Mouse (Mus musculus) thymus, adult 2 months (tissue): ENCODE data around the gene Bglap3.

ENCODE experiments used
- CTCF ChIP-seq: fragments of 200-500 bp; IDR thresholded peaks from 2 replicates; pipeline ENCODE4 v1.5.1; 2012; ENCODE audit warnings: mild to moderate bottlenecking, control low read depth, low read length, moderate library complexity, borderline replicate concordance; ENCODE audit not compliant: control insufficient read depth, poor library complexity, insufficient read depth; ENCODE audit errors: extremely low read depth
- POLR2A ChIP-seq: fragments of 200-500 bp; IDR thresholded peaks from 2 replicates; pipeline ENCODE4 v1.6.1; 2012; ENCODE audit warnings: mild to moderate bottlenecking, low read length, control low read depth, moderate library complexity; ENCODE audit not compliant: control insufficient read depth, poor library complexity, insufficient read depth; ENCODE audit errors: extremely low read depth

DNA sequence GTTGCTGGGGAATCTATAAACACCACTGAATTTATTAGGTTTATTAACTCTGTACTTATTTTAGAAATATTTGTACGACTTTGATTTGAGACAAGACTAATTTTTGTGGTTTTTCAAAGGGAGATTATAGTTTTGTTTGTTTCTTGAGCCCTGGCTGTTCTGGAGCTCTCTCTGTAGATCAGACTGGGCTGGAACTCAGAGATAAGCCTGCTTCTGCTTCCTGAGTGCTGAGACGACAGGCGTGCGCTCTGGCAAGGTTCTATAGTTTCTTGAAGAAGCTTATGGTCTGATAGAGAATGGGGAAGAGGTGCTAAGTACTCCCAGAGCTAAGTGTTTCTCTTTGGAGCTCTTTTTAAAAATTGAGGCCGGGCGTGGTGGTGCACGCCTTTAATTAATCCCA lies 34.2 kb downstream of the Bglap3 start:
- TF ChIP-seq CTCF = no peak
- no peak for TF ChIP-seq POLR2A
